ENCODE assay signal across 14 mouse cellular contexts in the genomic region with DNA sequence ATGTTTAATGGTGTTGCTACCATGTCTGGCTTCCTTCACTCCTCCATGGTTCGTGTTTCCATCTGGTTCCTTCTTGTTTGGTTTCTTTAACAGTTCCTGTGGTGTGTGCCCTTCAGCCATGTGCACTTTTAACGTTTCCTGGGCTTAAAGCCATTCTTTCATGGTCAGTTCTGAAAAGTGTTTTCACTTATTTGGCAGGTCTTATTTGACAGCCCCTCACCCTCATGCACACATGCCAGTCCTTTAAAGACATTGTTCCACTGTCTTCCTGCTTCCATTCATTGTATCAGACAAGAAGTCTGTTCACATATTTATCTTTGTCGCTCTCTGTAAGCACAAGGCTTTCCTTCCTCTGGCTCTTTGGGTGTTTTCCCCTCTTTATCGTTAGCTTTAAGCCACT.
"Had no signal": no experiment of that assay in that cellular context is flagged by ENCODE, and none has a peak within 500 bp of the region (broad histone marks: within the 10 kb centered on the region; RNA-seq: fewer than 3 reads in every experiment).

No protein-coding gene starts in this region.

- ATAC-seq: intestine, embryonic 15.5 days; midbrain, embryonic 15.5 days had no signal

- H3K4me3 ChIP-seq: intestine, embryonic 15.5 days; left cerebral cortex, adult 2 months; liver, embryonic 15.5 days; midbrain, embryonic 10.5 days; midbrain, embryonic 15.5 days; neural tube, embryonic 13.5 days had no signal

- H3K9me3 ChIP-seq: intestine, embryonic 15.5 days; liver, embryonic 15.5 days; midbrain, embryonic 10.5 days; midbrain, embryonic 15.5 days; neural tube, embryonic 13.5 days had no signal

- DNase-seq: kidney, adult 8-10 months; kidney, postnatal 25 days; lung, postnatal 36 days; retina, postnatal 1 day; right cerebral cortex, postnatal 4 days; spleen, adult 18-20 months; thymus, adult 18-20 months; thymus, postnatal 14 days had no signal

- H3K4me2 ChIP-seq: intestine, embryonic 15.5 days; liver, embryonic 15.5 days; midbrain, embryonic 15.5 days; neural tube, embryonic 13.5 days had no signal

- H3K27ac ChIP-seq: intestine, embryonic 15.5 days; left cerebral cortex, adult 2 months; liver, embryonic 15.5 days; midbrain, embryonic 10.5 days; midbrain, embryonic 15.5 days; neural tube, embryonic 13.5 days had no signal

- H3K4me1 ChIP-seq: intestine, embryonic 15.5 days; liver, embryonic 15.5 days; midbrain, embryonic 10.5 days; neural tube, embryonic 13.5 days had no signal

- H3K9ac ChIP-seq: intestine, embryonic 15.5 days; liver, embryonic 15.5 days; midbrain, embryonic 15.5 days; neural tube, embryonic 13.5 days had no signal

- H3K27me3 ChIP-seq: intestine, embryonic 15.5 days; liver, embryonic 15.5 days; midbrain, embryonic 15.5 days; neural tube, embryonic 13.5 days had no signal

- H3K36me3 ChIP-seq: intestine, embryonic 15.5 days; liver, embryonic 15.5 days; midbrain, embryonic 10.5 days; midbrain, embryonic 15.5 days; neural tube, embryonic 13.5 days had no signal
